Mouse (Mus musculus) midbrain, embryonic 11.5 days (tissue): Measurements from ENCODE around the gene Olfr975. TPM values are rescaled to one million over a fixed set of nuclear protein-coding genes. Genes with fewer than 3 reads are reported as not detected.
"Not testable (repeated sequence)": the region's sequence is repeated elsewhere in the genome, so short reads cannot be mapped to it uniquely, and the experiment has no call there.

Experiments used
- ATAC-seq: fragments of 200-750 bp; cut with Nextera tagmentation; 2 replicates; pipeline ENCODE4 v1.8.0; 2017; ENCODE audit warnings: moderate TSS enrichment, moderate library complexity; ENCODE audit not compliant: low FRiP score
- DNase-seq: peaks from one replicate; pipeline ENCODE4 v3.0.0; 2015; ENCODE audit warnings: low spot score; ENCODE audit errors: missing footprints
- H3K27ac ChIP-seq: fragments of 300-500 bp; sonication (generic); 2 replicates; pipeline ENCODE4 v1.5.1; 2014; ENCODE audit warnings: low read depth, low read length
- H3K27me3 ChIP-seq: fragments of 300-500 bp; sonication (generic); 2 replicates; pipeline ENCODE4 v1.6.1; 2014; ENCODE audit warnings: mild to moderate bottlenecking, low read length, moderate library complexity, mixed read lengths; ENCODE audit not compliant: control insufficient read depth, insufficient read depth
- H3K36me3 ChIP-seq: fragments of 300-500 bp; sonication (generic); 2 replicates; pipeline ENCODE4 v1.6.1; 2014; ENCODE audit warnings: mild to moderate bottlenecking, low read length, moderate library complexity, mixed read lengths; ENCODE audit not compliant: control insufficient read depth, insufficient read depth
- H3K4me1 ChIP-seq: fragments of 300-500 bp; sonication (generic); 2 replicates; pipeline ENCODE4 v1.6.1; 2014; ENCODE audit warnings: low read length; ENCODE audit not compliant: control insufficient read depth, insufficient read depth
- H3K4me2 ChIP-seq: fragments of 300-500 bp; sonication (generic); 2 replicates; pipeline ENCODE4 v1.6.1; 2014; ENCODE audit warnings: mild to moderate bottlenecking, moderate library complexity
- H3K4me3 ChIP-seq: fragments of 300-500 bp; sonication (generic); 2 replicates; pipeline ENCODE4 v1.5.1; 2014; ENCODE audit warnings: low read depth, low read length
- H3K9ac ChIP-seq: fragments of 300-500 bp; sonication (generic); 2 replicates; pipeline ENCODE4 v1.6.1; 2014; ENCODE audit warnings: low read length
- H3K9me3 ChIP-seq: fragments of 300-500 bp; sonication (generic); 2 replicates; pipeline ENCODE4 v1.6.1; 2016; ENCODE audit warnings: low read length; ENCODE audit not compliant: control insufficient read depth
- WGBS: fragments of 180-500 bp; shearing (Covaris S2); extraction: QIAGEN DNeasy Blood & Tissue Kit; methylation state at CpG from one replicate; pipeline ENCODE4 v1.1.7; 2014; 5-methylcytosine and 5-hydroxymethylcytosine counted together
- polyA plus RNA-seq: library from polyadenylated mRNA; unstranded; fragments of >200 nt; fragmentation: Nextera tagmentation; extraction: Ambion mirVana; gene quantifications from 2 replicates; pipeline ENCODE4 v1.2.1, GENCODE M21; 2014

Olfr975 gene
- not detected in 2 replicates for polyA plus RNA-seq

DNA sequence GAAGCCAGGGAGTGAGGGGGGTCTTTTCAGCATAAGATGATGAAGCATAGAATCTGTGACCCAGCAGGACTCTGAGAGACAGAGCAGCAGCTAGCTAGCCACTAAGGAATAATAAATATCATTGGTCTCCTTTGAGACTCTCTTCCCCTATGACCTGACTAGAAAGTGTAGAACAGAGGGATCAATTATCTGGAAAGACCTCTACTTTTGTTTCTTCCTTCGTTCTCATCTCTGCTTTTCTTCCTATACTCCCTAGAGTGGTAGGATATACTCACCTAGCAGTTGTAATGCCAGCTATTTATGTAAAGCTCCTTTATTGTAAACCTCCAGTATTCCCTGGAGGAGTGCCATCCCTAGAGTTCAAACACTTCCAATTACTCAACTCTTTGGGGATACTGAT lies at the start of gene Olfr975:
TSS of gene Olfr975 (minus strand) at position 101 of the 400 bp plus-strand sequence.
- H3K9me3 ChIP-seq: no peaks in the 10 kb centered on the region
- no peaks in the 10 kb centered on the region for H3K36me3 ChIP-seq
- no peak for ATAC-seq
- H3K4me3 ChIP-seq: no peak within 1 kb of the TSS
- 59% methylated on average over 1 of the region's 1 CpGs for WGBS
- H3K9ac ChIP-seq: no peak within 1 kb of the TSS
- H3K27me3 ChIP-seq: no peaks in the 10 kb centered on the region
- no peak for DNase-seq
- no peaks in the 10 kb centered on the region for H3K4me1 ChIP-seq
- H3K4me2 ChIP-seq: no peak within 1 kb of the TSS
- no peak within 1 kb of the TSS for H3K27ac ChIP-seq

DNA sequence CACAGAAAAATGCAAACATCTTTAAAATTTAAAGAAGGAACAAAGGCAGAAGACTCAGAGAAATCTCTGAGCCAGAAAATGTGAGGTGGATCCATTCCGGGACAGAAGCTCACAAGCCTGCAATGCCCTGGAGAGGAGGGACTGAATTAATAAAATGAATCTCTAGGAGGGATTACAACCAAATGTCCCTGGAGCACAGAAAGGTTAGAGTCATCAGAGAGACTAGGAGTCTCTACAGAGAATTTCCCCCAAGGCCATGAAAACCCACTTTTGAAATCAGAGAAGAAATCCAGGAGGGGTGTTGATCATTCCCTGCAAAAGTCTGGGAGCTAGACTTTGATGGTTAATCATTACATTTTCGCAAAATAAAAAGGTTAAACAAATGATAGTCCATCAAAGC lies 40.0 kb upstream of the Olfr975 start, which contains the start of gene Olfr978:
TSS of gene Olfr978 (plus strand) at position 301 of the 400 bp plus-strand sequence.
- H3K4me2 ChIP-seq: no peak within 1 kb of the TSS
- no peaks in the 10 kb centered on the region for H3K9me3 ChIP-seq
- no peaks in the 10 kb centered on the region for H3K36me3 ChIP-seq
- no peaks in the 10 kb centered on the region for H3K4me1 ChIP-seq
- no peak within 1 kb of the TSS for H3K4me3 ChIP-seq
- WGBS: 85% methylated on average over 2 of the region's 2 CpGs
- H3K27me3 ChIP-seq: no peaks in the 10 kb centered on the region
- H3K27ac ChIP-seq: no peak within 1 kb of the TSS
- H3K9ac ChIP-seq: no peak within 1 kb of the TSS
- DNase-seq: no peak
- no peak for ATAC-seq

DNA sequence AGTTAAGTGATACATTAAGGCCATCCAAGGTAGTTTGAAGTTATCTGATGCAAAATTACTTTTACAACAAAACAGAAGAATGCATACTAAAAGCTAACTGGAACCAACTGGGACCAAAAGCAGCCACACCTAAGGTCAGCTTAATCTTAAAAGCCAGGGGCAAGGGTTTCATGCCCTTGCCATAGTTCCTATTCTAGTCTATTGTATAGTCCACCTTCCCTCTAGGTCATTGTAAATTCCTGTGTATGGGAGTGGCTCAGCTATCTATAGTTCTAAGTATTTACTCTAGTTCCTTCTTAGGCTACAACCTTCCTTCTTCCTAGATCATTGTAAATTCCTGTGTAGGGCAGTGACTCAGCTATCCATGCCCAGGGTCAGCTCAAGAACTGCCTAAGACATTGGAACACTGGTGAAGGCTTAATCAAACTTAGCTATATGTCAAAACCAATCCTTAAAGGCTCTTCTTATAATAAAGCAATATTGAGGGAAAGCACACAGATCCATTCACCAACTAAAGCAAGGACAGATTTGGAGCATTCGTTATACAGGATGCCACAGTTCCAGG lies 24.8 kb upstream of the Olfr975 start:
- H3K4me2 ChIP-seq, H3K9me3 ChIP-seq, H3K27ac ChIP-seq, ATAC-seq, H3K27me3 ChIP-seq, H3K9ac ChIP-seq, DNase-seq, H3K4me3 ChIP-seq, H3K4me1 ChIP-seq, H3K36me3 ChIP-seq: not testable (repeated sequence)
- WGBS: 97% methylated on average over 1 of the region's 1 CpGs

DNA sequence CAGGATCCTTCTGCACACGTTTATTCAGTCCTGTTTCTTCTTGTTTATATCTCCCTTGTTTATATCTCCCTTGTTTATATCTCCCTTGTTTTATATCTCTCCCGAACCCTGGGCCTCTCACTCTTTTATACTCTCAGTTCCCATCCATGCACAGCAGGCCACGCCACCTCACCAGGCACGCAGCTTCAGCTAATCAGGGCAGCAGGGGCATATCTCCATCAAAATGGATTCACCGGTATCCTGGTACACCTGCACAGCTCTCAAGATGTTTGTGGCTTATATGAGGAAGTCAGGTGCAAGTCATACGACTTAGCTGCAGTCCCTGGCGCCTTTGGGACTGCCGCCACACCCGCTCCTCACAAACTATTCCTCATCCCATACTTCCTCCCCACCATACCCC lies 9.2 kb upstream of the Olfr975 start, which contains the start of gene Olfr976:
TSS of gene Olfr976 (minus strand) at position 101 of the 400 bp plus-strand sequence.
- not testable (repeated sequence) for H3K27me3 ChIP-seq, H3K4me1 ChIP-seq, H3K9ac ChIP-seq, DNase-seq, H3K9me3 ChIP-seq, ATAC-seq, H3K27ac ChIP-seq, H3K4me3 ChIP-seq, H3K36me3 ChIP-seq, H3K4me2 ChIP-seq
- 74% methylated on average over 7 of the region's 9 CpGs for WGBS

DNA sequence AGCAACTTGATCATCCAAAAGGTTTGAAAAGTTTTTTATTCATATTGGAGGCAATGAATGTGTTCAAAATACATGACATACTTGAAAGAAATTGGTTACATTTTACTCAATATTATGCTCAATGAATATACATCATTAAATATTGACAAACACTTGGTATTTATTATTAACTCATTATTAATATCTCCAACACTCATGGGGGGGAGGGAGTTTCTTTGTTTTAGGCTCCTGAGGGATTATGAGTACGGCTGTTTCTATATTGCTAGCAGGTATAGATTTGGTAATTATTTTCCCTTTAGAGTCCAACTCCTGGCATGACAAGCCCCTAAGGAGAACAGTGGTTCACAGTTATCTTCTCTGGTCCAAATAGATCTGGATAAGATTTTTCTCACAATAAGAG lies 14.6 kb downstream of the Olfr975 start, which contains the start of gene Olfr974:
TSS of gene Olfr974 (plus strand) at position 301 of the 400 bp plus-strand sequence.
- Histone ChIP-seq H3K4me2 (no peak within 1 kb of the TSS), H3K36me3 (no peaks in the 10 kb centered on the region), H3K9ac (no peak within 1 kb of the TSS), H3K4me1 (no peaks in the 10 kb centered on the region), H3K27ac (no peak within 1 kb of the TSS), H3K27me3 (no peaks in the 10 kb centered on the region), H3K9me3 (no peaks in the 10 kb centered on the region), H3K4me3 (no peak within 1 kb of the TSS)
- ATAC-seq: no peak
- 89% methylated on average over 1 of the region's 1 CpGs for WGBS
- no peak for DNase-seq

DNA sequence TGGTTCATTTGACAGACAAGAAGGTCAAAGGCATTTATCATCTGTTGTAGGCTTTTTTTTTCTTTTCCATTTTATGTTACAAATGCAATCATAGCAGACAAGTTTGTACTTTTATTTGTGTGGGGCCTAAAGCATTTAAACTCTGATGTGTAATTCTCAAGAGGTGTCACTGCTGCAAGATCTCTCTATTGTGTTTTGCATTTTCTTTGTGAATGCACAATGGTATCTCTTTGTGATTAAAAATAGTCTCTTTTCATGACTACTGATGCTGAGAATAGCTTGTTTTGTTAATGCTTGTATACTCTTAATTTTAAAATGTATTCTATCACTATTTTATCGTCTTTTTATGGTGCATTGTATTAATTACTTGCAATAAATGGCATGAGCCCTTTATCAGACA lies 23.0 kb downstream of the Olfr975 start:
- not testable (repeated sequence) for H3K27ac ChIP-seq, H3K4me2 ChIP-seq, H3K9me3 ChIP-seq, DNase-seq, H3K4me1 ChIP-seq, H3K27me3 ChIP-seq, H3K4me3 ChIP-seq, H3K36me3 ChIP-seq, H3K9ac ChIP-seq
- peak; percentile 27; the same call in 1 of the 2 replicates for ATAC-seq
- 55% methylated on average over 1 of the region's 1 CpGs for WGBS

DNA sequence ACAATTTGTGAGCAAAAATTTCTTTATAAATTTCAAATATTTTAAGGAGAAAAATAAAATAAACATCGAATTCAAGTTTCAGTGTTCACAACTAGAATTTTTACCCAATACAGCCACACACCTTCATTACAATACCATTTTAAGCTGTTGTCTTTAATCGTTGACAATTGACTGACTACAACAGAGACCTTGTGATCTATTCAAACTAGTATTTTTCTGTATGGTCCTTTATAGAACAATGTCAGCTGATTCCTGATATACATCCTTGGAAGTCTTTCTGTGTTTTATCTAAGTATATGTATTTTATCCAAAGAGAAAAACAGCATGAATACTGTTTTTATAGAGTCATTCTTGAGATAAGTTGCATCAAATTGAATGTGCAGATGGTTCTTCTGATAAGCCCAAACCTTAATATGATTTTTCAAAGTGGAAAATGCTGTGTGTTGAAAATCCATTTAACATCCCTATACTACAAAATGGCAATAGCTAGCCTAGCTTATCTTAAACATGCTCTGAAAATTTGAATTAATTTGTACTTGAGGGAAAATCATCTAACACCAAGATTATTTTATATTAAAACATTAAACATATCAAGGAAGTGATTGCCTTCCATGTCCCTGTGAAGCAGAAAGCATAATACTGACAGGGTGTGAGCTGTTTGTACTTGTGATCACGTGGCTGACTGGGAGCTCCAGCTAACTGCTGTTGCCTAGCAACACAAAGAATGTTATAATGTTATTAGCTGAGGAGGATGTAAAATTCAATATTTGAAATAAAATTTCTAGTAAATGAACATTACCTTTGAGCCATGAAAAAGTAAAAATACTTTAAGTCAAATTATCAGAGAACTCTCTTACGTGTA lies 23.6 kb downstream of the Olfr975 start:
- H3K4me2 ChIP-seq, DNase-seq, H3K4me1 ChIP-seq, H3K9ac ChIP-seq, H3K9me3 ChIP-seq, H3K4me3 ChIP-seq, H3K27me3 ChIP-seq, H3K36me3 ChIP-seq, H3K27ac ChIP-seq: not testable (repeated sequence)
- peak; percentile 82; the same call in 1 of the 2 replicates for ATAC-seq
- WGBS: no CpG with 5 or more reads among the region's 4 CpGs

DNA sequence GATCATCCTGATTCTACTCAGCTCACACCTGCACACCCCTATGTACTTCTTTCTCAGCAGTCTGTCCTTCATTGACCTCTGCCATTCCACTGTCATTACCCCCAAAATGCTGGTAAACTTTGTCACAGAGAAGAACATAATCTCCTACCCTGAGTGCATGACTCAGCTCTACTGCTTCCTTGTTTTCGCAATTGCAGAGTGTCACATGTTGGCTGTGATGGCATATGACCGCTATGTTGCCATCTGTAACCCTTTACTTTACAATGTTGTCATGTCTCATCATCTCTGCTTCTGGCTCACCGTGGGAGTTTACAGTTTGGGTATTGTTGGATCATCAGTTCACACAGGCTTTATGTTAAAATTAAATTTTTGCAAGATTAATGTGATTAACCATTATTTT lies 41.9 kb downstream of the Olfr975 start:
- no peak for ATAC-seq
- WGBS: 89% methylated on average over 3 of the region's 3 CpGs
- H3K4me1 ChIP-seq: no peaks in the 10 kb centered on the region
- DNase-seq: no peak
- no peak overlapping the region for H3K4me3 ChIP-seq
- H3K9me3 ChIP-seq: no peaks in the 10 kb centered on the region
- no peak overlapping the region for H3K9ac ChIP-seq
- no peaks in the 10 kb centered on the region for H3K27me3 ChIP-seq
- no peak overlapping the region for H3K27ac ChIP-seq
- no peaks in the 10 kb centered on the region for H3K36me3 ChIP-seq
- H3K4me2 ChIP-seq: no peak overlapping the region

DNA sequence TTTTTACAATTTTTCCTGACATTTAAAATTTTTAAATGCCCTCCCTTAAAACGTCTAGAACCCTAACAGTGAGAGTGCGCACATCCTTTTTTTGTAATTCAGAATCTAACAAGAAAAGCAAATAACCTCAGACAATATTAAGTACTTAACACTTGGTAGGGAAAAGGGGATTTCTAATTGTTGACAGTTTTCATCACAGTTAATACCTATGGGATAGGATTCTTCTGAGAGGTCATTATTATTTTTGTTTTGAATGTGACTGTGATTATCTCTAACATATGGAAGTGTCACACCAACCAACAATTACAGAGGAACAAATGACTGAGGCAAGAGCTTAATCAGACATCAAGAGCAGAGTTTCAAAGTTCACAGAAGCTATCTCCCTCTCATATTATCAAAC lies 44.8 kb downstream of the Olfr975 start, which contains the start of gene Olfr229:
TSS of gene Olfr229 (plus strand) at position 301 of the 400 bp plus-strand sequence.
- Histone ChIP-seq H3K9ac (no peak within 1 kb of the TSS), H3K9me3 (no peaks in the 10 kb centered on the region), H3K27ac (no peak within 1 kb of the TSS), H3K4me3 (no peak within 1 kb of the TSS), H3K4me1 (no peaks in the 10 kb centered on the region), H3K4me2 (no peak within 1 kb of the TSS), H3K36me3 (no peaks in the 10 kb centered on the region), H3K27me3 (no peaks in the 10 kb centered on the region)
- ATAC-seq (no peak), DNase-seq (no peak)
- 74% methylated on average over 2 of the region's 2 CpGs for WGBS
